Mouse (Mus musculus) left cerebral cortex, adult 8-10 months (tissue): ENCODE measurements around the gene Psme1. TPM values are rescaled to one million over a fixed set of nuclear protein-coding genes. Genes with fewer than 3 reads are reported as not detected.
A peak's percentile ranks its signal among the peaks of the same experiment; 100 is the strongest.

Source experiments
- DNase-seq, 2 experiments: peaks; one replicate each; pipeline ENCODE4 v3.0.0; 2022; ENCODE audit warnings: low spot score in 2 of 2
- total RNA-seq, 4 experiments: library from RNA; stranded (reverse); gene quantifications; 2 replicates each; pipeline ENCODE4 v1.2.4; 2022

Gene Psme1
- total RNA-seq, 4 experiments from 2014 or later = 53.6 to 63.7 (median 58.8) TPM

DNA sequence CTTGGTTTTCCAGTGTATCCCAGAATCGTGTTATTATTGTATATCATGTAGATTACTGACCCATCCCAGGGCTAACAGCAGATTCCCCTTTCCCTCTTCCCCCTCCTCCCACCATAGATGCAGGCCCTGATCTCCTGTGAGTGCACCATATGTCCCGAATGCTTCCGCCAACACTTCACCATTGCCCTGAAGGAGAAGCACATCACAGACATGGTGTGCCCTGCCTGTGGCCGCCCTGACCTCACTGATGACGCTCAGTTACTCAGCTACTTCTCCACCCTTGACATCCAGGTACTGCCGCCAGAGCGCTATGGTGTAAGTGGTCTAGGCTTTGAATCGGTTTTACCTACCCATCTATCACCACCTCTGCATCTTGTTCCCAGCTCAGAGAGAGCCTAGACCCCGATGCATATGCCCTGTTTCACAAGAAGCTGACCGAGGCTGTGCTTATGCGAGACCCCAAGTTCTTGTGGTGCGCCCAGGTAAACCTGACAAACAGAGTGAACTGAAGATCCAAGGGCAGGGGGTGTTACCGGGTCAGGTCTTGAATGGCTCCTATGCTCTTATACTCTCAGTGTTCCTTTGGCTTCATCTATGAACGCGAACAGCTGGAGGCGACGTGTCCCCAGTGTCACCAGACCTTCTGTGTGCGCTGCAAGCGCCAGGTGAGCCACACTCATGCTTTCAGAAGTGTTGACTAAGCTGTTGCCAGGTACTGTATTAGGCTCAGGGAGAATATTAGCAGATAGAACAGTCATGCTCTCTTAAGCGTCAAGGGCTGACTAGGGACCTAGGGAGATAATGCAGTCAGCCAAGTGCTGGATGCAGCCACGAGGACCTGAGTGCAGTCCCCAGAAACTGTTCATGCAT is 20.8 kb downstream of the Psme1 start:
- DNase-seq = no peak

DNA sequence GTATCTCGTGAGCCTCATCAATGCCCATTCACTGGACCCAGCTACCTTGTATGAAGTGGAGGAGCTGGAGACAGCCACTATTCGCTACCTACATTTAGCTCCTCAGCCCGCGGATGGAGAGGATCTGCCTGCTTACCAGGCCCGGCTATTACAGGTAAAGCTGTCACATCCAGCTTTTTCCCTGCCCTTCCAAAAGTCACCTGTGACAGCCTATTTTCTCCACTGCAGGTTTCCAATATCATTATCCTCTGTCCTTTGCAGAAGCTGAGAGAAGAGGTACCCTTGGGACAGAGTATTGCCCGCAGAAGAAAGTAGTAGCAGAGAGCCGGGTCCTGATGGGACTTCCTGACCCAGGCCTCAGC is 25.3 kb downstream of the Psme1 start, which contains the start of gene Irf9:
Gene Irf9, plus strand, starts transcription at position 301 of the 362 bp plus-strand sequence.
- DNase-seq = no peak

DNA sequence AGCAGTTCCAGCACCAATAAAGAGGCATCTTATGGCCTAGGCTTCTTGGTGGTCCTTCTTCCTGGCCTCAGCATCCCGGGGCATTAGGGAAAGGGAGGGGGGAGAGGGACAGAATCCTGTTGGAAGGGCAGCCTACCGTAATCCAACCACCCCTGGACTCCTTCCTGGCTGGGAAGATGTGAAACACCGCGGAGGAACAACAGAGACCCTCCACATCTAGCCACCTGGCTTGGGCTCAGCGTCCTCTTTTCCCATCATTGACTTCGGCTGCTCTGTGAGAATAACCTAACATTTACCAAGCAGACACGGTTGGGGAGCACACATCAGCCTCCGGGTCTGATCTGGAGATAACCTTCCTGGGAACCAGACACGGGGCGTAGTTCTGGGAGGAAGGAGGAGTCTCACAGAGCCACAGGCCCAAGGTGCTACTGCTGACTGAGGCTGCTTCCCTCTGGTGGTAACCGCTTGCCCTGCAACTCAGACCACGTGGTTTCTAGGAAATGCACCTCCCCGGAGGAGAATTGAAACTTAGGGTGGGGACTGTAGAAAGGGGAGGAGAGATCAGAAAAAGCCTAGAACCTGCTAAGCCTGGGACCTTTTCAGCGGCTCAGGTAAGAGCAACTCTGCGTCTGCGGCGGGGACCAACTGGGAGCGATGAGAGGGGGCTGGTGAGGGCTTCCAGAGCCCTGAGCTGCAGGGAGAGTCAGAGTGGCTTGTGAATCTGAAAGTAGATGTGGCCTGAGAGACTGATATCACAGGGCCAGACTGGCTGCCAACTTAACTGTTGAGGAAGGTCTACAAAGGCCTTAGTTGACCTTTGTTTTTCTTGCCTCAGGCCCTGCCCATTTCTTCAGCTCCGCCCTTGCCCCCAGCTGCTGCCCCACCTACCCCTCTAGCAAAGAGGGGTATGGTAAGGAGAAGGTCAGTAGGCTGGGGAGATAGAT is 26.0 kb downstream of the Psme1 start:
- DNase-seq = peak; percentile 73 to 79

DNA sequence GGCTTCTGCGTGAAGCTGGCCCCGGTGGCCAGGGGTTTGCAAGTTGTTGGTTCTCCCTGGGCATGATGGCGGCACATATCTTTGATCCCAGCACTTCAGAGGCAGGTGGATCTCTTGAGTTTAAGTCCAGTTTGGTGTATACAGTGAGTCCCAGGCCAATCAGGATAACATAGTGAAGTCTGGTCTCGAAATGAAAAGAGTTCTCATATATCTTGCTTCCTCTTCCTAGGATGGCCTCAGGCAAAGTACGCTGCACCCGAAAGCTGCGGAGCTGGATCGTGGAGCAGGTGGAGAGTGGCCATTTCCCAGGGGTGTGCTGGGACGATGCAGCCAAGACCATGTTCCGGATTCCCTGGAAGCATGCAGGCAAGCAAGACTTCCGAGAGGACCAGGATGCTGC is 26.9 kb downstream of the Psme1 start:
- DNase-seq = no peak

DNA sequence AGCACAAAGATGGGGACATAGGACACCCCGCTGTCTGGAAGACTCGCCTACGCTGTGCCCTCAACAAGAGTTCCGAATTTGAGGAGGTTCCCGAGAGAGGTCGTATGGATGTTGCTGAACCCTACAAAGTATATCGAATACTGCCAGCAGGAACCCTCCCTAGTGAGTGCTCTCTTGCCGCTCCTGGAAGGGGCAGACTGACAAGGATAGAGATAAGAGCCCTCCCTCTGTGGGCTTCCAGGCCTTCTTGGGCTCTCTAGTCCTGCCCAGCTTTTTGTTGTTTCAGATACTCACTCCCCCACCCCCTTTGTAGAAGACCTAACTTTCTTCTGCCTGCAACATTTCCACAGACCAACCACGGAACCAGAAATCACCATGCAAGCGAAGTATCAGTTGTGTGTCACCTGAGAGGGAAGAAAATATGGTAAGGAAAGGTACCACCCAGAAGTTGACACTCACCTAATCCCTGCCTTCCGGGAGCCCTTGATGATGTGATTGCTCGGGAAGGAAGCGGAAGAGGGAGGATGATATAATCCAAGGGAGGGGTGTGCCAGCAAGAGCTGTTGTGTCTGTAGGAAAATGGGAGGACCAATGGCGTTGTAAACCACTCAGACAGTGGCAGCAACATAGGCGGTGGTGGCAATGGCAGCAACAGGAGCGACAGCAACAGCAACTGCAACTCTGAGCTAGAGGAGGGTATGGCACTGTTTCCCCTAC is 28.0 kb downstream of the Psme1 start:
- no peak for DNase-seq

DNA sequence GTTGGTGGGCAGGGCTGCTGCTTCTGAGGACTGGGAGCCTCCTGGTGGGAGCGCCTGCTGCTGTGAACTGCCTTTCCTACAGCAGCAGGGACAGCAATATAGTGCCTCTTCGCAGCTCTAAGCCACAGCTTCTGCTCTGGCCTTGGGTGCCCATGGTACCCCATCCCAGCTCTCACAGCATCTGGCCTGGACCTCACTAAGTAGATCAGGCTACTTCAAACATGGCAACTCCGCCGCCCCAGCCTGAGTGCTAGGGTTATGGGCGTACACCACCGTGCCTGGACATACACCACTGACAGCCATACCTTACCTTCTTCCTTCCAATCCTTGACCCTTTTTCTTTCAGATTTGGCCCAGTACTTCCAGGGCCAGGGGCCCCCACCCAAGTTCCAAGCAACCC is 30.4 kb downstream of the Psme1 start:
- no peak for DNase-seq

DNA sequence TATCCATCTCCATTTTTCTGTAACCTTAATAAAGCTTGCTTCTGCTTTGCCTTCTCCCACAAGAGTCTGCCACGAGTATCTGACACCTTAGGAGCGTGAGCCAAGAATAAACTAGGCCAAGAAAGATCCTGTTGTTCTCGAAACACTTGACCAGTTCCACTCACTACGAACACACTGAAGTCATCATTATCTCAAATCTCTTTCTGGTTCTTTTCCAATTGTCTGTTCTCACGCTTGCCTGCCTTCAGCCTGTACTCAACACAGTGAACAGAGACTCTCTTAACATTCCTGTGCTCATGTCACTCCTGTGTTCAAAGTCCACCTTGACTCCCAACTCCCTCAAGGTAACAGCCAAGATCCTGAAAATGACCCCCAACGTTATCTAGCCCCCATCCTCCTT is 35.4 kb downstream of the Psme1 start:
- DNase-seq = no peak

GRCm38 (mm10) chr14:55614565-55615178 is 36.7 kb downstream of the Psme1 start:
- no peak for DNase-seq

GRCm38 (mm10) chr14:55615876-55616275 is 38.0 kb downstream of the Psme1 start:
- no peak for DNase-seq

- no peak for DNase-seq
Observed at GRCm38 (mm10) chr14:55616844-55617243, 38.9 kb downstream of the Psme1 start.

DNA sequence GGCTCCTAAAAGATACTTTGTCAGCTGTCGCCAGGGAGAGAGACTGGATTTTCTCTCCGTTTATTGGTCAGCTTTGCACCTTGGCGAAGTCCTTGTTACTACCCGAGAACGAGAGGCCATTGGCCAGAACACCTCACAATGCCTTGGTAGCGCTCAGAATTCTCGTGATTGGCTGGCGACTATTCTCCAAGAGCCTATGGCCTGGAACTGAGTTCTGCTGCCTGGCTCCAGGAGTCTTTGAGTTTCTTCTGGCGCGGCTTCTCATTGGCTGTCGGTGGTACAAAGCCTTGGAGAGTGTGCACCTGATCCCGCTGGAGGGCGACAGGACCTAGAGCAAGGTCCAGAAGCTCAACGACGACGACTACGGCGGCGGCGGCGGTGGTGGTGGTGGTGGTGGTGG is 39.9 kb downstream of the Psme1 start, which contains the start of gene Rec8:
Gene Rec8, plus strand, starts transcription at position 216 of the 400 bp plus-strand sequence.
- no peak for DNase-seq

GRCm38 (mm10) chr14:55618486-55619195 is 40.7 kb downstream of the Psme1 start:
- DNase-seq = no peak

DNA sequence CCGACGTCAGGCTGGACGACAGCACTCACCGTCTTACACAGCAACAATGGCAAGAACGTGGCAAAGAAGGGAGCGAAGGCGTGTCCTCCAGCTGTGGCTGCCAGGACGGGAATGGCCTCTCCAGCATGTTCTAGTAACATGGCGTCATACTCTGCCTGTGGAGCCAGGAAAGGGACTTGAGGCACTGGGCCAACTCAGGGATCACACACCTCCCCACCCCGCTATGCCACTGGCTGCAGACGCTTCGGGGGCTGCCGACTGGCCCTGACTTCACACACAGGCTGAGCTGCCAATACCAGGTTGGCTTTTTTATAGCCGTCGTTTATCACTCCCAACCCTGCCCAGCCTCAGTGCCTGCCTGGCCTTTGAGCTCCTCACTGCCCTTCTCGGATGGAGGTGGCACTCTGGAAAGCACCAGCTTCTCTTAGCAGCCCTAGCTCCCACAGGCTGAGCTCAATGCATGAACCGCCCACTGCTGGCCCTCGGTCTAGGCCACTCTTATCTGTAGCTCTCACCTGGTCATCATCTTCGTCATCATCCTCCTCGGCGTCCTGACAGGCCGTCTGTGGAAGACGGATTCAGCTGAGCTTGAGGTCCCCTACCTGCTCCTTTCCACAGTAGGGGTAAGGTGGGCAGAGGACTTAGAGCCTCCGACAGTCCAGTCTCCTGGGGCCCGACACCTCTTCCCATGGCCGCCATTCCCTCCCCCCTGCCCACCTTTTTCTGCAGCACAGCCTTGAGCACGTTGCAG is 50.3 kb downstream of the Psme1 start:
- DNase-seq = no peak

DNA sequence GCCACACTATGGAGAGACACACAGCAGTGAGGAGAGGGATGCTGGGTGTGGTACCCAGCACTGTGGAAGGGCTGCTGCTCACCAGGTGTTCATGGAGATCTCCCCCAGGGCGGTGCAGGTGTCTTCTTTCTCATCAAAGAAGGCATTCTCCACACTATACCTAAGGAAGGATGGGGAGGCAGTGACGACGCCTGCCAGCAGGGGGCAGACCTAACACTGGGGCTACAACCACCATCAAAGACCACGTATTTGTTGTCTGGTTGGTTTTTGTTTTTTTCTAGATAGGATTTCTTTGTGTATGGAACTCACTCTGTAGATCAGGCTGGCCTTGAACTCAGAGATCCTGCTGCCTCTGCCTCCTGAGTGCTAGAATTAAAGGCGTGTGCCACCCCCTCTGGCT is 51.4 kb downstream of the Psme1 start:
- DNase-seq = peak in 1 of 2 experiments; percentile 25

Other genes starting within 250 kb of the Psme1 start
- gene Dhrs4, start 99.4 kb upstream of the Psme1 start, total RNA-seq = 10 to 100 TPM; 17.2 to 28.5 (median 20.8) TPM
- 10 to 100 TPM; 39.6 to 50.3 (median 42.5) TPM for gene Carmil3, start 87.5 kb upstream of the Psme1 start, total RNA-seq
- 100 to 1,000 TPM; 151 to 192 (median 180) TPM for gene Cpne6, start 67.7 kb upstream of the Psme1 start, total RNA-seq
- gene Nrl, start 53.1 kb upstream of the Psme1 start, total RNA-seq = under 1 TPM; 0.46 to 0.82 (median 0.69) TPM
- gene Pck2, start 37.9 kb upstream of the Psme1 start, total RNA-seq = 10 to 100 TPM; 25.2 to 29.7 (median 27.7) TPM
- 10 to 100 TPM; 83.5 to 91.6 (median 85.1) TPM for gene Dcaf11, start 18.1 kb upstream of the Psme1 start, total RNA-seq
- gene A730061H03Rik, start 17.7 kb upstream of the Psme1 start, total RNA-seq = under 1 TPM in 2 of 4 experiments, not detected in 2; 0.84 to 0.98 TPM
- not detected for gene Fitm1, start 2.5 kb upstream of the Psme1 start, total RNA-seq
- 10 to 100 TPM; 46.3 to 59.7 (median 50.8) TPM for gene Emc9, start 7.2 kb downstream of the Psme1 start, total RNA-seq
- gene Psme2, start 13.0 kb downstream of the Psme1 start, total RNA-seq = 10 to 100 TPM; 50.2 to 74.0 (median 51.3) TPM
- gene Rnf31, start 13.6 kb downstream of the Psme1 start, total RNA-seq = 10 to 100 TPM; 31.4 to 46.1 (median 38.0) TPM
- 10 to 100 TPM in 2 of 4 experiments, 1 to 10 TPM in 2; 7.5 to 15.2 (median 11.2) TPM for gene Irf9, start 25.4 kb downstream of the Psme1 start, total RNA-seq
- gene Rec8, start 39.9 kb downstream of the Psme1 start, total RNA-seq = 1 to 10 TPM; 1.5 to 4.9 (median 3.7) TPM
- gene Ipo4, start 57.8 kb downstream of the Psme1 start, total RNA-seq = 100 to 1,000 TPM; 122 to 146 (median 132) TPM
- 1 to 10 TPM; 3.5 to 4.2 (median 4.0) TPM for gene Gm49378, start 59.8 kb downstream of the Psme1 start, total RNA-seq
- 10 to 100 TPM; 37.5 to 45.6 (median 38.9) TPM for gene Tm9sf1, start 65.7 kb downstream of the Psme1 start, total RNA-seq
- gene Tssk4, start 72.1 kb downstream of the Psme1 start, total RNA-seq = 1 to 10 TPM in 1 of 4 experiments, under 1 TPM in 3; 0.53 to 1.2 (median 0.89) TPM
- 10 to 100 TPM; 40.7 to 48.1 (median 44.1) TPM for gene Mdp1, start 82.4 kb downstream of the Psme1 start, total RNA-seq
- gene Gmpr2, start 93.8 kb downstream of the Psme1 start, total RNA-seq = 10 to 100 TPM; 19.9 to 24.2 (median 22.4) TPM
- 100 to 1,000 TPM; 310 to 370 (median 342) TPM for gene Nedd8, start 94.0 kb downstream of the Psme1 start, total RNA-seq
- gene Tinf2, start 103.7 kb downstream of the Psme1 start, total RNA-seq = 10 to 100 TPM; 16.3 to 18.2 (median 18.0) TPM
- gene Tgm1, start 135.8 kb downstream of the Psme1 start, total RNA-seq = 1 to 10 TPM in 2 of 4 experiments, not detected in 2; 1.1 to 1.4 TPM
- 10 to 100 TPM; 52.2 to 54.7 (median 54.0) TPM for gene Rabggta, start 144.1 kb downstream of the Psme1 start, total RNA-seq
- gene Dhrs1, start 167.6 kb downstream of the Psme1 start, total RNA-seq = 100 to 1,000 TPM in 2 of 4 experiments, 10 to 100 TPM in 2; 86.1 to 119 (median 97.8) TPM
- gene Nop9, start 167.6 kb downstream of the Psme1 start, total RNA-seq = 10 to 100 TPM in 3 of 4 experiments, 1 to 10 TPM in 1; 9.7 to 11.8 (median 11.0) TPM
- 1 to 10 TPM; 1.5 to 3.1 (median 2.4) TPM for gene Cideb, start 180.3 kb downstream of the Psme1 start, total RNA-seq
- under 1 TPM; 0.21 to 0.28 (median 0.25) TPM for gene Ltb4r2, start 183.3 kb downstream of the Psme1 start, total RNA-seq
- gene Ltb4r1, start 187.8 kb downstream of the Psme1 start, total RNA-seq = under 1 TPM in 3 of 4 experiments, not detected in 1; 0.26 to 0.65 (median 0.53) TPM
- 1 to 10 TPM; 3.3 to 6.2 (median 4.7) TPM for gene Adcy4, start 206.0 kb downstream of the Psme1 start, total RNA-seq
- gene Ripk3, start 210.7 kb downstream of the Psme1 start, total RNA-seq = under 1 TPM in 2 of 4 experiments, not detected in 2; 0.73 to 0.98 TPM
- gene Nfatc4, start 245.0 kb downstream of the Psme1 start, total RNA-seq = 1 to 10 TPM; 1.0 to 2.7 (median 2.1) TPM